Mouse (Mus musculus): ENCODE measurements around the gene Gm45062. TPM values are rescaled to one million over a fixed set of nuclear protein-coding genes. Genes with fewer than 3 reads are reported as not detected.

Gene Gm45062
- not detected for total RNA-seq (2021)
- long read RNA-seq, experiment 1, result 0 reads
- long read RNA-seq, experiment 2, partial matches to known transcripts, result 0 of 1 reads
- long read RNA-seq, experiment 2, other reads (novel, unspliced or antisense), result 1 of 1 reads

DNA sequence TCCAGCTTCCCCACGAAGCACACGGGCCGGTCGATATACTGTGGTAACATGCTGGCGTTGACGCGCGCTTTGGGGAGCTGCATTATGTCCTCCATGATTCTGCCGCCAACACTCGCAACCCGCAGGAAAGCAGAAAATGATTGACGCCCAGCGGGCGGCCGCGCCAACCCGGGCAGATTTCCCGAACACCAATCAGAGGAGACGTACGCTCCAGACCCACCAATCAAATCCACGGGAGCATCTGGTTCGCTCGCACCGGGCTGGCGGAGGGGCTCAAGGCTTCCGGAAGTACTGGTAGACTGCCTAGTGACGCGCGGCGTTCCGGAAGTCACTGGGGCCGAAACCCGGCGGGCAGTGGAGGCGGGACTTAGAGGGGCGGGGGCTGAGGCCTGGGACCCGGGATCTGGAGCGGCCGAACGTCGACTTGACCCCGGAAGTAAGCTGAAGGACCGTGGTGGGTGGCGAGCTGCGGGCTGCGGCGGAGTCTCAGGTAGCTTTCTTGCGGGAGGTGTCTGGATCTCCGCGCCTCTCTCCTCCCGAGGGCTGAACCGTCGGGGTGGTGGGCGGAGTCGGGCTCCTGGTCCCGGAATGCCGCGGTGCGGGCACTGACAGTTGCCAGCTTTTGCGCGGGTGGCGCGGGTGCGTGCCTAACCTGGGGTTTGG is at the start of gene Gm45062, which contains the start of the genes Rpa3 and Umad1:
Gene Gm45062 (plus strand): TSS at position 447 of the 663 bp plus-strand sequence.
Gene Rpa3 (minus strand): TSS at position 170 of the 663 bp plus-strand sequence.
Gene Umad1 (plus strand): TSS at position 285 of the 663 bp plus-strand sequence.
- intact Hi-C loops (cut with DNase I; ENCODE audit: low total_unique reads), result no loop called here
- peak; percentile 98 for DNase-seq

- no peak for DNase-seq
- intact Hi-C loops (cut with DNase I; ENCODE audit: low total_unique reads), result no loop called here
These were observed 49.4 kb upstream of the Gm45062 start for GRCm38 (mm10) chr6:8209866-8210186.

DNA sequence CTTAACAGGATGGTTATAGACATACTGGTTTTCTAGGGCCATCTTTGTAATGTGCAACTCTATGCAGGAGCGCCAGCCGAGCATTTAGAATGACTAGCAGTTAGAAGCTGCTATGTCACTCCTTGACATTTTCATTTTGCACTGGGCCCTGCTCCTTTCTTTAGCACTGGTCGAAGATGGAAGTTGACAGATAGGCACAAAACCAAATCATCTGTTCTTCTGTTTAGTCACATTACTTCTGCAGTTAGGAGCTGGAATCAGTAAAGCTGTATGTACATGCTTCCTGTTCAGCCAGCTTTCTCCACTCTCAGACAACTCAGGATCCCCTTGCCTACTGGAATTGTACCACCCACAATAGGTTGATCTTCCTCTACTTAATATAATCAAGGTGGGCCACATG is 48.6 kb upstream of the Gm45062 start:
- intact Hi-C loops (cut with DNase I; ENCODE audit: low total_unique reads), result no loop called here
- DNase-seq, result no peak

GRCm38 (mm10) chr6:8227035-8227434 is 32.2 kb upstream of the Gm45062 start:
- intact Hi-C loops (cut with DNase I; ENCODE audit: low total_unique reads), result no loop called here
- DNase-seq, result no peak

DNA sequence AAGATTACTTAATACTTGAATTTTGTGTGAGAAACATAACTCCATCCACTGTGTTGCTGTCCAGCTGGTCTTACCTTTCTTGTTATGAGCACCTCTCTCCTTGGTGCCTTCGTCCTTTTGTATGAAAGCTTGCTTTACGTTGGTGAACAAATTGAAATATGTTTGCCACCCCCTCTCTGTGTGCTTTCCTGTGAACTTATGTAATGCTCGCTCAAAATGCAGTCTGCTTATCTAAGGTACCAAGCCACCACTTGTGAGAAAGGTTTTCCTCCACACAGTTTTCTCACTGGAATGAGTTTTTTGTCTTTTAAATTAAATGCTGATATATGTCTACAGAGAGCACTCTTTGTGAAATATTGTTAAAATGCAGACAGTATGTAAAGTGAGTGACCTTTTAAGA is 30.7 kb upstream of the Gm45062 start:
- DNase-seq, result no peak
- intact Hi-C loops (cut with DNase I; ENCODE audit: low total_unique reads), result no loop called here

DNA sequence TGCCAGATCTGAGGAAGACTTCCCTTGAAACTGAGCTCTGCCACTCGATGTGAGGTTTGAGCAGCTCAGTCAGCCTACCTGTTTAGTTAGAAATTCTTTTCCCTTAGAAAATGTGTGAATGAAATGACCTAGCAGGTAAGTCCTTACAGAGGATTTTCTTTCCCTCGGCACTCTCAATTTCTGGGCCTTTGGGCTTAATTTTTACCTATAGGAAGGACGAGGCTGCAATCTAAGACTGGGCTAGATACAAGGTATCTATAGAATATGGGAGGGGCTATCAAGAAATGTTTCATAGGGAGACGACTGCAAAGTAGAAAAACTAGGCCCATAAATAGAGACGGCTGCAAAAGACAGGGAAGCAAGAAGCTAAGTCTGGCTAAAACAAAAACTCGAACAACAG is 934 bp upstream of the Gm45062 start:
- DNase-seq, result no peak
- intact Hi-C loops (cut with DNase I; ENCODE audit: low total_unique reads), result no loop called here

DNA sequence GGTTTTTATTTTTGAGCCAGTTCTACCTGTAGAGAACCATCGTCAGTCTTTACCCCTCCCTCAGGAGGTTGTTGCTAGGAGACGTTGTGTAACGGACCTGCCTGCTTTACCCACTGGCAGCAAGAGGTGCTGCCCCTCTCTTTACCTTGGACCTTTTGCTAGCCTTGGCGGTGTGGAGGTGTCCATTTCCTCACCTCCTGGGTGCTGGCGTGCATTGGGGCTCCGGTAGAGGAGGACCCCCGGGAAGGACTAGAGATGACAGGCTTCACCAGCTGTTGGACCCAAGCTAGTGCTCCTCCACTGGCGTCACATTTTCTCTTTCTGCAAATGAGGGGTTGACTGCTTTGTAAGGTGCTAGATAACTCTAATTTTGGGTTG is 406 bp downstream of the Gm45062 start:
- DNase-seq, result peak; percentile 10
- intact Hi-C loops (cut with DNase I; ENCODE audit: low total_unique reads), result no loop called here

DNA sequence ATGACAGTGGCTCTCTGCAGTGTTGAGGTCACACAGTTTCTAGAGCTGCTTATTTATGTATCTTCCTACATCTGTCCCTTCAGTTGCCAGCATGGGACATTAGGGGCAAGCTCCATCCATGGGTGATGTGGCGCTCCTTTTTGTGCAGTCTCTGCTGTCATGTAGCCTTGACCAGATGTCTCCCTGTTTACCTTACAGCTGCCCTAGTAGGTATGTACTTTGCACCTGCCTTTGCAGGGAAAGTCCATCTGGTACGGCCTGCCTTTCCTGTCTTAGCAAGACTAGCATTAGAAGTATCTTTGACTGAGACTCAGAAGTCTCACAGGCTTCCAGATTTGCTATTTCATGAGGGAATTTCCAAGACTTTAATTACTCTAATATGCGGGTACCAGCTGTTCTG is 11.8 kb downstream of the Gm45062 start:
- DNase-seq, result no peak
- intact Hi-C loops (cut with DNase I; ENCODE audit: low total_unique reads), result loop anchor here (10.0 kb wide), 1 partner anchor 464 kb away; no protein-coding TSS in a partner anchor

DNA sequence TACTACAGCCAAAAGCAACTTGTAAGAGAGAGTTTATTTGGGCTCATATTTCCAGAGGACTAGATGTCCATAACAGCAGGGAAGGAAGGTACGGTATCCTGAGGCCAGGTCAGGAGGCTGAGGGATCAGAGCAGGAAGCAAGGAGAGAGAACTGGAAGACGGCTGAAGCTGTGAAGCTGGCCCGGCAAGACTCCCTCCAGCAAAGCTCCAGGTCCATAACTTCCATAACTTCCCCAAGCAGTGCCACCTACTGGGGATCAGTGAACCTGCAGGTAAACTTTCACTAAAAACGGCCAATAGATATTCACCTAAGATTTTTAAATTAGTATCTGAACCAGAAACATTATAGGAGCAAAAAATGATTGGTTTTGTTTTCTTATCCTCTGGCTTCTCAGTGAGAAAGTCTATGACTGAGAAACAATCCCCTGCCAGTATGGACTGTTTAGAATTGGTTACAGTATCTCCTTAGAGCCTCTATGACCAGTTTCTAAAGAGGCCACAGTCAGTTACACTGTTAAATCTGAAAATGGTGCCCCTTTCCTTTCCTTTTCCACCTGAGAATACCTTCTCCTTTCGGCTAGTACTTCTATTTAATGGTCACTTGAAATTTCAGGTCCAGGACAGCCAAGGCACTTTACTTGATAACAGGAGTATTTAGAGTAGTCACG is 15.3 kb downstream of the Gm45062 start:
- intact Hi-C loops (cut with DNase I; ENCODE audit: low total_unique reads), result loop anchor here (10.0 kb wide), 1 partner anchor 460 kb away; no protein-coding TSS in a partner anchor

DNA sequence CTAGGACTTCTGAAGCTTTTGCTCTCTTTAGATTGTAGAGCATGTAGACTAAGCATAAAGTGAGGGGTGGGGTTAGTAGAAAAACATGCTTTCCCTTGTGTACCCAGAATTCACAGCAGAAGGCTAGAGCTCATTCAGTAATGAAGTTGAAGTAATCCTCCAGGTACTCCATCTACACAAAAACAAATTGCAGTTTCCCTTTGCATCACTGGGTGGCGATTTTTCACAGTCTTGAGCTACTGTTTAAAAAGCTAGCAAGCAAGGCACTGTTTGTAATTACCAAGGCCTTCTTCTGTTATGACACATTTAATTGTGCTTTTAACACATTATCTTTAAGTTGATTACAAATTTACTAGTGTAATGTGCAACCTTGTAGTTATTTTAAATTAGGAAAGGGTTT is 15.8 kb downstream of the Gm45062 start:
- peak; percentile 47 for DNase-seq
- intact Hi-C loops (cut with DNase I; ENCODE audit: low total_unique reads), result loop anchor here (10.0 kb wide), 1 partner anchor 460 kb away; no protein-coding TSS in a partner anchor

More for the DNA sequence above, 15.3 kb downstream of the Gm45062 start:
- peak; percentile 50 for DNase-seq

- DNase-seq, result no peak
These were observed 17.2 kb downstream of the Gm45062 start for GRCm38 (mm10) chr6:8276431-8276830.

GRCm38 (mm10) chr6:8278426-8279002 is 19.3 kb downstream of the Gm45062 start:
- intact Hi-C loops (cut with DNase I; ENCODE audit: low total_unique reads), result loop anchor here (10.0 kb wide), 1 partner anchor 456 kb away; no protein-coding TSS in a partner anchor
- no peak for DNase-seq

More at GRCm38 (mm10) chr6:8276431-8276830, 17.2 kb downstream of the Gm45062 start:
- intact Hi-C loops (cut with DNase I; ENCODE audit: low total_unique reads), result loop anchor here (10.0 kb wide), 1 partner anchor 458 kb away; no protein-coding TSS in a partner anchor

- intact Hi-C loops (cut with DNase I; ENCODE audit: low total_unique reads), result no loop called here
- DNase-seq, result no peak
These were observed 24.0 kb downstream of the Gm45062 start for GRCm38 (mm10) chr6:8283255-8283654.

DNA sequence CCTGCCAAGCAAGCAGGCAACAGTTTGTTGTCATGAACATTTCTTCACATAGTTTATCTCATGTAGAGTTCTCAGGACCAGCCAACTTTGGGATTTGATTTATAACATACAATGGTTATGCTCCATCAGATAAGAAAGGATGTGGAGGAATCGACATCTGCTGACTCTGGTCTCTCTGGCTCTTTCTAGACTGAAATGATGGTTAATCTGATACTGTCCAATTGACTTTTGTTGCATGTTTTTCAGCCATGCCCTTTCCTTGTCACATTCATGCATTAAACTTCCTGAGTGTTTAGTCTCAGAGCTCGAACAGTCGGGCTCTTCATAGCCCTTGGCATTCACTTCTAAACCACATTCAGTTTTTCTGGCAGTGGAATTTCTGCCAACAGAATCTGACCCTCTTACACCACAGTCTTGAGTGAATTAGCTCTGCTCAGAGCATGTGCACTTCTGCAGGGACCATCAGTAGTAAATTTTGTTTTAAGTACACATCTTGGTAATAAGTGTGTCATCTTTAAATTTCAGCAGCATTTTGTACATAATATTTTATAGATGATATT is 26.2 kb downstream of the Gm45062 start:
- no peak for DNase-seq

GRCm38 (mm10) chr6:8286146-8286545 is 26.9 kb downstream of the Gm45062 start:
- intact Hi-C loops (cut with DNase I; ENCODE audit: low total_unique reads), result no loop called here
- no peak for DNase-seq

More for the DNA sequence above, 26.2 kb downstream of the Gm45062 start:
- intact Hi-C loops (cut with DNase I; ENCODE audit: low total_unique reads), result no loop called here

DNA sequence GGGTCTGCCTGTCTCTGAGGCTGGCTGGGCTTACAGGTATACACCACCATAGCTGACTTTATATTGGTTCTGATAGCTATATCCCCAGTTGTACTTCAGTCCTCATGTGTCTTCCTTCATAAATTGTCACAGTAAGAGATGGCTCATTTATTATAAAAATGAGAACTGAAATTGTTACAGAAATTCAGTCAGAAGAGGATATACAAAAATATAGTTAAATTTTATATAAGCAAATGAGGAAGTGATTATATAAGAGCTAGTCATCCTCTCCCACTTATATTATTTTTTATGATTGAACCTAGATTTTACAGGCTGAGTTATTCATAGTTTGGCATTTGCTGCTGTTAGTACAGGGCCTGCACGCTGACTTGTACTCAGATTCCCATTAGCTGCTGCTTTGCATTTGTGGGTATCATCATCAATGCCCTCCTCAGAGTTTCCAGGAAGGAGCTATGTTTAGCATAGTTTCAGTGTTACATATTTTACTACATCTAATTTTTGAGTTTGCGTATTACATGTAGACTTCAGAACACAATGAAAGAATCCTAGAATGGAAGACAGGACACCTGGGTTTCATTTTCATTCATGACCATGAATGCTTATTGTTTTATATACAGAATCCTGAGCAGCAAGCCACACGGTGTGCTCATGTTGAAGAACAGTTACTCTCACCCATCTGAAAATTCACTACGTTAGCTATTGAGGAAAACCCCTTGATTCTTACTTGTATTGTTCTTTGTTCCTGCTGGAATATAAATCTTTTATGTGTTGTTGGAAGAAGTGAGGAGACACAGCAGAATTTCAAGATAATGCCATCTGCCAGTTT is 29.7 kb downstream of the Gm45062 start:
- intact Hi-C loops (cut with DNase I; ENCODE audit: low total_unique reads), result no loop called here
- DNase-seq, result no peak

DNA sequence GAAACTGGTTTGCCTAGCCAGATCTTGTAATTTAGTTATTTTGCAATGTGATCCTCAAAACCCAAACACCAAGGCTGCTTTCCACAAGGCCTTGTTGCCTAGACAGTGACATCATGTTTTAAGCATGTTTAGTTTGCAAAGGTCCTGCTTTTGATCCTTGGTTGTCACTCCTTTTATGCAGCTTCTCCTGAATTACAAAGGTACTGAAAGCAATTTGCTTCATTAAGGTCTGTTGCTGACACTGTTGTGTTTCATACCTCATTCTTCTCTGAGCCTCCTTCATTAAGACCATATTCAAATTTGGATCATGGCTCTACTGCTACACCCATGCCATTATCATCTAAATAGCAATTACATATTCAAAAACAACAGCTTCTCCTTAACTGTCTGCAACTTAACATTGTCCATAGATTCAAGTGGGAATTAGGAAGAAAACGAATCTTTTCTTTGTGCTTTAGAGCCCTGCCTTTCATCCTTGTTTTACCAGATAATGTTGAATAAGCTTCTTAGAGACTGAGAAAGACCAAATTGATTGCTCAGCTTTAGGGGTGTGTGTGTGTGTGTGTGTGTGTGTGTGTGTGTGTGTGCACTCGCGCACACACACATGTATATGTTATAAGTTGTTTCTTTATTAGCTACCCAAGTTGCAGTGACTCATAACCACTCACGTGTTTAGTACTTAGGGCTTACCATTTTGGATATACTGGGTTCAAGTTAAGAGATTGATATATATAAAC is 35.0 kb downstream of the Gm45062 start:
- no peak for DNase-seq
- intact Hi-C loops (cut with DNase I; ENCODE audit: low total_unique reads), result no loop called here

GRCm38 (mm10) chr6:8299066-8299863 is 40.0 kb downstream of the Gm45062 start:
- intact Hi-C loops (cut with DNase I; ENCODE audit: low total_unique reads), result no loop called here
- DNase-seq, result no peak

All from gastrocnemius, postnatal 14 days (tissue).